Mouse (Mus musculus): ENCODE results near the gene Shmt2.

DNA sequence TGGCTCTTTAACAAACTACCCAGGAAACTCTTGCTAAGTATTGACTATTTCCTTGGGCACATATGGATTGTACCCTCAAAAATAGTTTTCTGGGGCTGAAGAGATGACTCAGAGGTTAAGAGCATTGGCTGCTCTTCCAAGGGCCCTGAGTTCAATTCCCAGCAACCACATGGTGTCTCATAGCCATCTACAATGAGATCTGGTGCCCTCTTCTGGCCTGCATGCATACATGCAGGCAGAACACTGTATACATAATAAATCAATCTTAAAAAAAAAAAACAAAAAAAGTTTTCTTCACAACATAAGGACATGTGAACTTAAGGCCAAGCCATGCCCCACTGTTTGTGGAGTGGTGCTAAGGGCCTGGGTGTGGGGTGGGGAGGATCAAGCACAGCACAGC lies 38.9 kb upstream of the Shmt2 start:
- TF ChIP-seq CTCF (IDR thresholded peaks at IDR 0.05; ENCODE audit: borderline replicate concordance, insufficient read depth, low read length) (no peak), POLR2A (IDR thresholded peaks at IDR 0.05; ENCODE audit: low read depth, low read length) (no peak)

All from embryonic fibroblast, embryonic 13.5 days (primary cell).